Mouse (Mus musculus) forebrain, embryonic 14.5 days (tissue): ENCODE data around the gene Gipc1. TPM values are rescaled to one million over a fixed set of nuclear protein-coding genes. Genes with fewer than 3 reads are reported as not detected.

Experiments
- ATAC-seq: fragments of 200-750 bp; cut with Nextera tagmentation; 2 replicates; pipeline ENCODE4 v1.8.0; 2017; ENCODE audit warnings: mild to moderate bottlenecking, moderate library complexity
- DNase-seq: peaks from one replicate; pipeline ENCODE4 v3.0.0-alpha.2; 2015; ENCODE audit warnings: low spot score
- H3K27ac ChIP-seq: fragments of 300-500 bp; sonication (generic); 2 replicates; pipeline ENCODE4 v1.5.1; 2014; ENCODE audit warnings: low read depth, mild to moderate bottlenecking, control low read depth, low read length, moderate library complexity
- H3K27me3 ChIP-seq: fragments of 300-500 bp; sonication (generic); replicated peaks from 2 replicates; pipeline ENCODE4 v1.6.1; 2014; ENCODE audit warnings: low read length, control low read depth, mixed read lengths; ENCODE audit not compliant: control insufficient read depth, insufficient read depth
- H3K36me3 ChIP-seq: fragments of 300-500 bp; sonication (generic); 2 replicates; pipeline ENCODE4 v1.6.1; 2014; ENCODE audit warnings: low read length, control low read depth; ENCODE audit not compliant: control insufficient read depth, insufficient read depth
- H3K4me1 ChIP-seq: fragments of 300-500 bp; sonication (generic); 2 replicates; pipeline ENCODE4 v1.6.1; 2014; ENCODE audit warnings: antibody characterized with exemption, low read length, control low read depth; ENCODE audit not compliant: control insufficient read depth, insufficient read depth
- H3K4me2 ChIP-seq: fragments of 300-500 bp; sonication (generic); 2 replicates; pipeline ENCODE4 v1.6.1; 2014; ENCODE audit warnings: mild to moderate bottlenecking, control low read depth, low read length
- H3K4me3 ChIP-seq: fragments of 300-500 bp; sonication (generic); 2 replicates; pipeline ENCODE4 v1.5.1; 2014; ENCODE audit warnings: low read depth, low read length, control low read depth
- H3K9ac ChIP-seq: fragments of 300-500 bp; sonication (generic); 2 replicates; pipeline ENCODE4 v1.6.1; 2014; ENCODE audit warnings: mild to moderate bottlenecking, low read length, control low read depth, moderate library complexity
- H3K9me3 ChIP-seq: fragments of 300-500 bp; sonication (generic); replicated peaks from 2 replicates; pipeline ENCODE4 v1.6.1; 2016; ENCODE audit warnings: low read length, control low read depth, mixed read lengths; ENCODE audit not compliant: control insufficient read depth
- WGBS: fragments of 180-500 bp; shearing (Covaris S2); extraction: QIAGEN DNeasy Blood & Tissue Kit; methylation state at CpG from one replicate; pipeline ENCODE4 v1.1.7; 2014; 5-methylcytosine and 5-hydroxymethylcytosine counted together
- polyA plus RNA-seq: library from polyadenylated mRNA; unstranded; fragments of >200 nt; fragmentation: Nextera tagmentation; extraction: Ambion mirVana; gene quantifications from 2 replicates; pipeline ENCODE4 v1.2.1, GENCODE M21; 2014

Gipc1 gene
- polyA plus RNA-seq, 1 experiment from 2014 or later, result 108 TPM

DNA sequence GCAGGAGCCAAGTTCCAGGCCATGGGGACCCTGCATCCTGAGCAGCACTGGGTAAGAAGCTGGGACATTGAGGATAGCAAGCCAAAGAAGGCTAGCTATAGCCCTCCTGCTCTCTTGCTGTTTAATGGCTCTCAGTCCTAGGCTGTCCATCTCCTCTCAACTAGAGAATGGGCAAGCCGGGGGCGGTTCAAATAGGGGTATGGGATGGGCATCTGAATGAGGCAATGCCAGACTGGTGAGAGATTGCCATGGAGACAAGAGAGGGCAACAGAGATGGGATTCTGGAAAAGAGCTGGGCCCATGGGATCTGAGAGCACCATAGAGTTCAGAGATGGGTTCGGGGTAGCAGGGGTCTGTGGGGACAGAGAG is 14.4 kb downstream of the Gipc1 start:
- Histone ChIP-seq H3K9ac (0 out of 2 replicates have a peak overlapping the region, but pooled peaks have one; percentile 18), H3K4me1 (peaks cover 12% of the 10 kb centered on the region), H3K36me3 (peaks cover 36% of the 10 kb centered on the region), H3K4me2 (no peak overlapping the region), H3K27ac (no peak overlapping the region), H3K27me3 (no peaks in the 10 kb centered on the region), H3K9me3 (no peaks in the 10 kb centered on the region), H3K4me3 (no peak overlapping the region)
- no peak for DNase-seq
- WGBS, result 90% methylated on average over 3 of the region's 3 CpGs
- no peak for ATAC-seq

- 83% methylated on average over 10 of the region's 10 CpGs for WGBS
- Histone ChIP-seq H3K27me3 (no peaks in the 10 kb centered on the region), H3K9ac (no peak overlapping the region), H3K4me1 (peaks cover 12% of the 10 kb centered on the region), H3K36me3 (peaks cover 43% of the 10 kb centered on the region), H3K4me3 (no peak overlapping the region), H3K27ac (no peak overlapping the region), H3K9me3 (no peaks in the 10 kb centered on the region), H3K4me2 (peak overlapping the region; percentile 62)
- ATAC-seq (no peak; the same call in 1 of the 2 replicates), DNase-seq (no peak)
Observed at GRCm38 (mm10) chr8:83667526-83667925, 15.0 kb downstream of the Gipc1 start.

GRCm38 (mm10) chr8:83668010-83668916 is 15.8 kb downstream of the Gipc1 start:
- ATAC-seq (peak; percentile 69), DNase-seq (peak; percentile 88)
- H3K4me2 ChIP-seq, result peak overlapping the region; percentile 62
- H3K9ac ChIP-seq, result peak overlapping the region; percentile 60
- H3K27ac ChIP-seq, result peak overlapping the region; percentile 14; the same call in 1 of the 2 replicates
- H3K4me1 ChIP-seq, result peaks cover 12% of the 10 kb centered on the region
- H3K36me3 ChIP-seq, result peaks cover 46% of the 10 kb centered on the region
- whole genome bisulfite sequencing, result 20% methylated on average over 80 of the region's 80 CpGs
- H3K4me3 ChIP-seq, result peak overlapping the region; percentile 34
- no peaks in the 10 kb centered on the region for H3K9me3 ChIP-seq
- H3K27me3 ChIP-seq, result no peaks in the 10 kb centered on the region

DNA sequence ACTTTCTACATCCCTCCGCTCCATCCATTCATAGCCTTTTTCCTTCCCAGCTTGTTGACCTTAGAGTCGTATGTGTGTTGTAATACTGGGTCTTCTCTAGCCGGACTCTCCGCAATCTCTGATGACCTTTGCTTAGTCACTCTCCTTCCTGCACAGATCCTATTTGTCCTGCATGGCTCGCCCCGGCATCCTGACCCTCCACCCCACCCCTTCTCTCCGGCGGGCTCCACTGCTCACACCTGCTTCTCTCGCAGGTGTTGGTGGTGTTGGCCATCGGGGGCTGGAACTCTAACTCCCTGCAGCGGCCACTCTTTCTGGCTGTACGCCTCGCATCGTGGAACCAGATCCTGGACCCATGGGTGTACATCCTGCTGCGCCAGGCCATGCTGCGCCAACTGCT is 16.5 kb downstream of the Gipc1 start:
- Histone ChIP-seq H3K27me3 (no peaks in the 10 kb centered on the region), H3K36me3 (peaks cover 45% of the 10 kb centered on the region), H3K9ac (no peak overlapping the region), H3K4me2 (no peak overlapping the region), H3K27ac (no peak overlapping the region), H3K4me1 (peaks cover 12% of the 10 kb centered on the region), H3K4me3 (no peak overlapping the region), H3K9me3 (no peaks in the 10 kb centered on the region)
- WGBS, result 76% methylated on average over 16 of the region's 16 CpGs
- ATAC-seq (no peak), DNase-seq (no peak)

GRCm38 (mm10) chr8:83672936-83673335 is 20.5 kb downstream of the Gipc1 start:
- no peak overlapping the region for H3K4me3 ChIP-seq
- H3K9me3 ChIP-seq, result no peaks in the 10 kb centered on the region
- H3K9ac ChIP-seq, result no peak overlapping the region
- 69% methylated on average over 5 of the region's 5 CpGs for WGBS
- no peak overlapping the region for H3K27ac ChIP-seq
- DNase-seq (no peak), ATAC-seq (no peak)
- peaks cover 69% of the 10 kb centered on the region for H3K36me3 ChIP-seq
- H3K4me1 ChIP-seq, result peaks cover 5% of the 10 kb centered on the region
- no peaks in the 10 kb centered on the region for H3K27me3 ChIP-seq
- no peak overlapping the region for H3K4me2 ChIP-seq

- Histone ChIP-seq H3K4me2 (no peak overlapping the region), H3K27ac (no peak overlapping the region), H3K4me3 (no peak overlapping the region), H3K9ac (no peak overlapping the region), H3K27me3 (no peaks in the 10 kb centered on the region), H3K9me3 (no peaks in the 10 kb centered on the region), H3K36me3 (peaks cover 82% of the 10 kb centered on the region), H3K4me1 (no peaks in the 10 kb centered on the region)
- DNase-seq, result no peak
- 94% methylated on average over 5 of the region's 5 CpGs for whole genome bisulfite sequencing
- ATAC-seq, result no peak
Observed at GRCm38 (mm10) chr8:83674497-83674896, 22.0 kb downstream of the Gipc1 start.

DNA sequence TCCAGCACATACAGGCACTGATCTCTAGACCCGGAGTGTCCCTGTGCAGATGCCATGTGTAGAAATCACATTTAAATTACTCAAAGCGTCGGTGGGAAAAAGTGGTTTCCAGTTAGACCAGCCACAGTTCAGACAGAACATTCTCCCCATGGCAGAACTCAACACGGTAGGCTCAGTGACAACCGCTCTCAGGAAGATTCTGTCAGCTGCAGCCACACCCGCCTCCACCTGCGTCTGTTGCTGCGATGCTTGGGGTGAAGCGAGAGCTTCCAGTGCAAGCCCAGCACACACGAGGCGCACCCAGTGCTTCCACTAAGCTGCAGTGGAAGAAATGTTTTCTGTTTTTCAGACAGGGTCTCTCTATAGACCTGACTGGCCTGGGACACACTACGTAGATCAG is 27.4 kb downstream of the Gipc1 start:
- no peak overlapping the region for H3K4me2 ChIP-seq
- 93% methylated on average over 12 of the region's 12 CpGs for WGBS
- no peak for DNase-seq
- no peak for ATAC-seq
- peaks cover 87% of the 10 kb centered on the region for H3K36me3 ChIP-seq
- H3K27me3 ChIP-seq, result no peaks in the 10 kb centered on the region
- no peak overlapping the region for H3K9ac ChIP-seq
- H3K27ac ChIP-seq, result no peak overlapping the region
- no peaks in the 10 kb centered on the region for H3K4me1 ChIP-seq
- H3K4me3 ChIP-seq, result no peak overlapping the region
- no peaks in the 10 kb centered on the region for H3K9me3 ChIP-seq

GRCm38 (mm10) chr8:83680603-83681002 is 28.1 kb downstream of the Gipc1 start:
- 80% methylated on average over 5 of the region's 5 CpGs for WGBS
- H3K36me3 ChIP-seq, result peaks cover 92% of the 10 kb centered on the region
- H3K9me3 ChIP-seq, result no peaks in the 10 kb centered on the region
- no peak overlapping the region for H3K9ac ChIP-seq
- no peak overlapping the region for H3K4me2 ChIP-seq
- H3K4me1 ChIP-seq, result no peaks in the 10 kb centered on the region
- H3K27me3 ChIP-seq, result no peaks in the 10 kb centered on the region
- H3K4me3 ChIP-seq, result no peak overlapping the region
- H3K27ac ChIP-seq, result no peak overlapping the region
- ATAC-seq (no peak), DNase-seq (no peak)

- Histone ChIP-seq H3K9ac (no peak overlapping the region), H3K36me3 (peaks cover 92% of the 10 kb centered on the region), H3K27ac (no peak overlapping the region), H3K9me3 (no peaks in the 10 kb centered on the region), H3K4me3 (no peak overlapping the region), H3K4me1 (no peaks in the 10 kb centered on the region), H3K4me2 (no peak overlapping the region), H3K27me3 (no peaks in the 10 kb centered on the region)
- WGBS, result 41% methylated on average over 6 of the region's 6 CpGs
- no peak for DNase-seq
- ATAC-seq, result no peak
Observed at GRCm38 (mm10) chr8:83681099-83681498, 28.6 kb downstream of the Gipc1 start.
